Mouse (Mus musculus) kidney, adult 2 months (tissue): ENCODE results near the gene Lypd8. TPM values are rescaled to one million over a fixed set of nuclear protein-coding genes. Genes with fewer than 3 reads are reported as not detected.

Experiments
- DNase-seq: peaks from one replicate; pipeline ENCODE4 v3.0.0; 2021
- H3K27ac ChIP-seq: fragments of 200-500 bp; 2 replicates; pipeline ENCODE4 v1.5.1; 2012; ENCODE audit warnings: low read depth, low read length, control low read depth, inconsistent platforms; ENCODE audit not compliant: insufficient read depth
- H3K27me3 ChIP-seq: fragments of 200-500 bp; replicated peaks from 2 replicates; pipeline ENCODE4 v1.6.1; 2012; ENCODE audit warnings: mild to moderate bottlenecking, moderate library complexity, low read length, inconsistent platforms; ENCODE audit not compliant: control insufficient read depth, insufficient read depth
- H3K36me3 ChIP-seq: fragments of 200-500 bp; 2 replicates; pipeline ENCODE4 v1.6.1; 2012; ENCODE audit warnings: mild to moderate bottlenecking, moderate library complexity, low read length, inconsistent platforms; ENCODE audit not compliant: control insufficient read depth, insufficient read depth
- H3K4me1 ChIP-seq: fragments of 200-500 bp; 2 replicates; pipeline ENCODE4 v1.6.1; 2011; ENCODE audit warnings: low read length; ENCODE audit not compliant: control insufficient read depth, insufficient read depth
- H3K4me3 ChIP-seq: fragments of 200-500 bp; 2 replicates; pipeline ENCODE4 v1.5.1; 2011; ENCODE audit warnings: mild to moderate bottlenecking, low read depth, low read length, control low read depth; ENCODE audit not compliant: insufficient read depth
- CTCF ChIP-seq: fragments of 200-500 bp; conservative IDR thresholded peaks from 2 replicates; pipeline ENCODE4 v1.5.1; 2011; ENCODE audit warnings: low read depth, mild to moderate bottlenecking, control low read depth, low read length, moderate library complexity, mixed read lengths; ENCODE audit not compliant: insufficient read depth, insufficient read length
- POLR2A ChIP-seq: fragments of 200-500 bp; IDR thresholded peaks from one replicate; pipeline ENCODE4 v1.6.1; 2011; ENCODE audit warnings: low read depth, low read length, control low read depth
- WGBS: fragments of 180-500 bp; shearing (Covaris S2); methylation state at CpG from one replicate; pipeline ENCODE4 v1.1.7; 2018; 5-methylcytosine and 5-hydroxymethylcytosine counted together
- polyA plus RNA-seq: library from polyadenylated mRNA; depleted of rRNA; stranded (reverse); fragments of >200 nt; gene quantifications from 2 replicates; pipeline ENCODE4 v1.2.3, GENCODE M21; 2012; rRNA removed

Lypd8 gene
- polyA plus RNA-seq: 0.22 and 0.31 TPM in 2 replicates

DNA sequence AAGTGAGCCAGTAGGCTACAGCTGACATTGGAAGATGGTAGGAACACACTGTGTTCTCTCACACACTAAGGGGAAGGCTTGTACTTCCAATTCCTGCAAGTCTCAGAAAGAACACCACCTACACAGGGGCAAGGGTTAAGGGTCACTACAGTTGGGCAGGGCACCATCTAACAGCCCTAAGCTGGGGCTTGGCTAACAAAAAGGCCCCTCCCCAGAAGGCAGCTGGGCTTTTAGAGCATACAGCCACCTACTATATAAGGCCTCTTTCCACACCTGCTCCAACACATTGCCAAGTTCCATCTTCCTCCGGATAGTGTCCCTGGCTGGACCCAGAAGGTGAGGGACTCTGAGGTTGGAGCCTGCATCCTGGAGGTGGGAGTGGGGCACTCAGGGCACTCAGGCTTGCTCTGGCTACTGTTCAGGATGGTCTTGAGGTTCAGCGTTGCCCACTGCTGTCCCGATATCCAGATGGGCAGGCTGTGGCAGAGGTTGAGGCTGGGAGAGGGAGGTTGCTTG lies at the start of gene Lypd8:
Gene Lypd8, plus strand, starts transcription at position 281 of the 516 bp plus-strand sequence.
- H3K4me1 ChIP-seq: no peaks in the 10 kb centered on the region
- no peaks in the 10 kb centered on the region for H3K27me3 ChIP-seq
- H3K36me3 ChIP-seq: no peaks in the 10 kb centered on the region
- no peak within 1 kb of the TSS for H3K27ac ChIP-seq
- 87% methylated on average over 3 of the region's 3 CpGs for whole genome bisulfite sequencing
- no peak for TF ChIP-seq CTCF
- no peak for TF ChIP-seq POLR2A
- H3K4me3 ChIP-seq: no peak within 1 kb of the TSS
- DNase-seq: no peak

DNA sequence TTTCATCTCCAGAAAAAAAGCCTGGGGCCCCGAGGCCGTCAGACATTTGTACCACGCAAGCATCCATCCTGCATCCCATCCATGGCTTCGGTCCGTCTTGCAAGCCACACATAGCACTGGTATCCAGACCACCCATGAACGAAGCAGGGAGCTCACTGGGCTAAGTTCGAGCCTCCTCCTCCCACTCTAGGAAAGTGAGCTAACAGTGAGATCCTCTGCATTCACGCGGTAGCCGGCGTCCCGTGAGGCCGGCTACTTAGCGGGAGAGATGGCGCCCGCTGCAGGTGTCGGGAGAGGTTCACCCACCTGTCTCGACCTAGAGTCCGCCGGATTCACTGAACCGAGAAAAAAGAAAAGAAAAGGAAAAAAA lies 49.0 kb upstream of the Lypd8 start:
- DNase-seq: no peak
- under 1% methylated on average over 21 of the region's 21 CpGs for whole genome bisulfite sequencing
- TF ChIP-seq CTCF (no peak), POLR2A (no peak)
- Histone ChIP-seq H3K4me1 (peaks cover 8% of the 10 kb centered on the region), H3K27ac (peak overlapping the region; percentile 2; the same call in 1 of the 2 replicates), H3K36me3 (no peaks in the 10 kb centered on the region), H3K4me3 (peak overlapping the region; percentile 72), H3K27me3 (no peaks in the 10 kb centered on the region)

- no peaks in the 10 kb centered on the region for H3K27me3 ChIP-seq
- peak within 1 kb of the TSS; percentile 91 for H3K27ac ChIP-seq
- peak within 1 kb of the TSS; percentile 72 for H3K4me3 ChIP-seq
- H3K4me1 ChIP-seq: peaks cover 8% of the 10 kb centered on the region
- no peaks in the 10 kb centered on the region for H3K36me3 ChIP-seq
- WGBS: under 1% methylated on average over 52 of the region's 52 CpGs
- peak; percentile 97 for DNase-seq
- no peak for TF ChIP-seq CTCF
- no peak for TF ChIP-seq POLR2A
Measured at GRCm38 (mm10) chr11:58330276-58331148, 48.3 kb upstream of the Lypd8 start, which contains the start of the genes Zfp672 and Sh3bp5l. Gene Zfp672 (minus strand): TSS chr11:58330339. Gene Sh3bp5l (plus strand): TSS chr11:58330724.

DNA sequence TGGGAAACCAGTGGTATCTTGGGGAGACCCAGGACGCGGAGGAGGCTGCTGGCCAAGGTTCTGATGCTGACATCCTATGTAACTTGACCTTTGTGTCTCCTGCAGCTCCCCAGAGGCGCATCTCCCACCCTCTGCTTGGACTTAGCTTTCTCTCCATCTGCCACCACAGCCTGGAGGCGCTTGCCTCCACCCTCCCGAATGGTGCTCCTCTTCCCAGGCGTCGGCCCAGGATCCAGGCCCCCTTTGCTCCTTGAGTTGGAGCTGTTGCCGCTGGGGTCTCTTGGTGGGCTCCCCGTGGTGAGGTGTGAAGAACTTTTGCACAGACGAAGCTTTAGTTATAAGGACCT lies 47.7 kb upstream of the Lypd8 start:
- H3K4me3 ChIP-seq: peak overlapping the region; percentile 72
- H3K27me3 ChIP-seq: no peaks in the 10 kb centered on the region
- no peak overlapping the region; the same call in 1 of the 2 replicates for H3K27ac ChIP-seq
- no peak for DNase-seq
- TF ChIP-seq POLR2A: no peak
- TF ChIP-seq CTCF: no peak
- H3K36me3 ChIP-seq: no peaks in the 10 kb centered on the region
- 10% methylated on average over 10 of the region's 10 CpGs for WGBS
- H3K4me1 ChIP-seq: peaks cover 8% of the 10 kb centered on the region

GRCm38 (mm10) chr11:58331546-58331945 lies 47.3 kb upstream of the Lypd8 start:
- 76% methylated on average over 6 of the region's 6 CpGs for WGBS
- no peak for DNase-seq
- peaks cover 8% of the 10 kb centered on the region for H3K4me1 ChIP-seq
- no peaks in the 10 kb centered on the region for H3K27me3 ChIP-seq
- H3K27ac ChIP-seq: no peak overlapping the region
- no peaks in the 10 kb centered on the region for H3K36me3 ChIP-seq
- peak overlapping the region; percentile 72 for H3K4me3 ChIP-seq
- TF ChIP-seq CTCF: no peak

DNA sequence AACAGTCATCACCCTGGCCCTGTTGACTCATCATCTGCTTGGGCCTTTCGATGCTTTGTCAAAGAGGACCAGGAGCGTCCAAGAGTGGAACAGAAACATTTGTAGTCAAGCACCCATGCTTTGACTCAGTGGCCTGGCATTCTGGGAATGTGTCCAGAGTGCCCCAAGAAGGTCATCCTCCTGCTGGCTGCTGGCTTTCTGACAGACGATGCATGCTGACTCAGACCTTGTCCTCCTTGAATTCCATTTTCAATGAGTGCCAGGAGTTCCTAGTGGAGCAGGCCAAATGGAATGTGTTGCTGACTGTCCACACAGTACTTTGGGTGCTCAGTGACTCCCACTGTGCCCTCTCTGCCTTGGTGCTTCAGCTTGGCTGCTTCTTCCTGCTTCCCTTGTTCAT lies 44.1 kb upstream of the Lypd8 start:
- DNase-seq: peak; percentile 92

GRCm38 (mm10) chr11:58346745-58347144 lies 32.1 kb upstream of the Lypd8 start:
- peaks cover 8% of the 10 kb centered on the region; the same call in 1 of the 2 replicates for H3K36me3 ChIP-seq
- no peak for DNase-seq
- H3K27me3 ChIP-seq: no peaks in the 10 kb centered on the region
- 85% methylated on average over 4 of the region's 4 CpGs for WGBS
- no peak overlapping the region for H3K4me3 ChIP-seq
- H3K4me1 ChIP-seq: no peaks in the 10 kb centered on the region
- H3K27ac ChIP-seq: no peak overlapping the region
- TF ChIP-seq CTCF: no peak

More for the DNA sequence above, 44.1 kb upstream of the Lypd8 start:
- Histone ChIP-seq H3K27ac (no peak overlapping the region; the same call in 1 of the 2 replicates), H3K36me3 (peaks cover 2% of the 10 kb centered on the region; the same call in 1 of the 2 replicates), H3K4me3 (no peak overlapping the region), H3K4me1 (peaks cover 8% of the 10 kb centered on the region), H3K27me3 (no peaks in the 10 kb centered on the region)
- TF ChIP-seq CTCF (no peak), POLR2A (no peak)
- WGBS: 28% methylated on average over 3 of the region's 3 CpGs
